Mouse (Mus musculus) spleen, adult 2 months (tissue): Measurements from ENCODE around the gene Kpna1. TPM values are rescaled to one million over a fixed set of nuclear protein-coding genes. Genes with fewer than 3 reads are reported as not detected.
"Not testable (repeated sequence)": the region's sequence is repeated elsewhere in the genome, so short reads cannot be mapped to it uniquely, and the experiment has no call there.

ENCODE experiments used
- DNase-seq, 2 experiments: peaks; one replicate each; pipeline versions ENCODE4 v3.0.0 to v3.0.0-alpha.2; 2012 to 2021; ENCODE audit warnings: low spot score in 2 of 2, low read depth in 1 of 2
- H3K27ac ChIP-seq: fragments of 200-500 bp; 2 replicates; pipeline ENCODE4 v1.5.1; 2012; ENCODE audit warnings: low read length, inconsistent platforms; ENCODE audit not compliant: insufficient read depth
- H3K27me3 ChIP-seq: fragments of 200-500 bp; 2 replicates; pipeline ENCODE4 v1.6.1; 2012; ENCODE audit warnings: mild to moderate bottlenecking, moderate library complexity, low read length, inconsistent platforms; ENCODE audit not compliant: control insufficient read depth, insufficient read depth
- H3K36me3 ChIP-seq: fragments of 200-500 bp; 2 replicates; pipeline ENCODE4 v1.6.1; 2012; ENCODE audit warnings: mild to moderate bottlenecking, low read length, inconsistent platforms; ENCODE audit not compliant: control insufficient read depth, insufficient read depth
- H3K4me1 ChIP-seq: fragments of 200-500 bp; 2 replicates; pipeline ENCODE4 v1.6.1; 2011; ENCODE audit warnings: inconsistent platforms; ENCODE audit not compliant: control insufficient read depth, insufficient read depth, insufficient read length
- H3K4me3 ChIP-seq: fragments of 200-500 bp; 2 replicates; pipeline ENCODE4 v1.5.1; 2011; ENCODE audit warnings: mild to moderate bottlenecking, inconsistent platforms; ENCODE audit not compliant: insufficient read depth, insufficient read length; ENCODE audit errors: extremely low read depth
- CTCF ChIP-seq: fragments of 200-500 bp; IDR thresholded peaks from 2 replicates; pipeline ENCODE4 v1.5.1; 2011; ENCODE audit warnings: mild to moderate bottlenecking, inconsistent platforms; ENCODE audit not compliant: insufficient read depth, insufficient read length, insufficient replicate concordance; ENCODE audit errors: extremely low read depth
- POLR2A ChIP-seq: fragments of 200-500 bp; IDR thresholded peaks from 2 replicates; pipeline ENCODE4 v1.6.1; 2011; ENCODE audit warnings: low read depth, low read length, inconsistent platforms
- WGBS: fragments of 180-500 bp; shearing (Covaris S2); methylation state at CpG from one replicate; pipeline ENCODE4 v1.1.7; 2018; 5-methylcytosine and 5-hydroxymethylcytosine counted together
- polyA plus RNA-seq: library from polyadenylated mRNA; depleted of rRNA; stranded (reverse); fragments of >200 nt; gene quantifications from 2 replicates; pipeline ENCODE4 v1.2.3, GENCODE M21; 2012

The Kpna1 gene
- polyA plus RNA-seq, 1 experiment, result 4.2 TPM

DNA sequence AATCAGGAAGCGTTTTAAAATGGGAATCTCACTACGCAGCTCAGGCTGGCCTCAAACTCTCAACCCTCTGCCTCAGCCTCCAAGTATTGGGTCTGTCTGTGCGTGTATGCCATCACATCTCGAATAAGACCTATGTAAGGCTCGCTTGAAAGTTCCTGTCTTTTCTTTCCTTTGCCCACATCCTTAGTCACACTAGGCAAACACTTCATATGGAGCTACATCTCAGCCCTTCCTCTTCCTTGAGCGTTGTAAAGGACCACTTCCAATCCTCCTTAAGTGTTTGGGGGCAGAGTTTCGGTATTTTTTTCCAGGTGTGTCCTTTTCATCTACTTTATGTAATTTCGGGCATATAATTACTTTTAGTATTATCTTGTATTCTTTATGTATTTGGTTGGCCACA lies 76.4 kb downstream of the Kpna1 start:
- Histone ChIP-seq H3K4me3 (no peak overlapping the region), H3K36me3 (peaks cover 3% of the 10 kb centered on the region; the same call in 1 of the 2 replicates), H3K27ac (no peak overlapping the region), H3K4me1 (no peaks in the 10 kb centered on the region), H3K27me3 (no peaks in the 10 kb centered on the region)
- WGBS, result 92% methylated on average over 8 of the region's 8 CpGs
- no peak for DNase-seq
- no peak for TF ChIP-seq CTCF
- TF ChIP-seq POLR2A, result no peak

DNA sequence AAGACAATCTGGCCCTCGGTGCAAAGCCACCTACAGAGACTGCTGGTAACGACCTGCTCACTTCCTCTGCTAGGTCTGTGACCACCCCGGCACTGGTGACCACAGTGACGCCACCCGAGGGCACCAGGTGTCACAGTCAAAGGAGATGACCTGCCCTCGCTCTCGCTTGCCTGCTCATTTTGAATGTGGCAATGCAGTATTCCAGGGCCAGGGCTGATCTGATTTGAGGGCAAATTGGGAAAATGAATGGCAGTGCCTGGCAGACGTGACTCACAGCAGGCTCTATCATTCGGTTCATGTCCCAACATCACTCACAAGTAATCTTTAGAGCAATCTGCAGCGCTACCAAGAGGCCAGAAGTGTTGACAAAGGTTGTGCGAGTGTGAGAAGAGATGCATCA lies 77.9 kb downstream of the Kpna1 start:
- no peak overlapping the region for H3K4me3 ChIP-seq
- H3K27me3 ChIP-seq, result no peaks in the 10 kb centered on the region
- H3K4me1 ChIP-seq, result no peaks in the 10 kb centered on the region
- H3K36me3 ChIP-seq, result no peaks in the 10 kb centered on the region
- no peak overlapping the region for H3K27ac ChIP-seq
- TF ChIP-seq CTCF, result no peak
- no peak for TF ChIP-seq POLR2A
- DNase-seq, result no peak
- WGBS, result 88% methylated on average over 11 of the region's 11 CpGs

DNA sequence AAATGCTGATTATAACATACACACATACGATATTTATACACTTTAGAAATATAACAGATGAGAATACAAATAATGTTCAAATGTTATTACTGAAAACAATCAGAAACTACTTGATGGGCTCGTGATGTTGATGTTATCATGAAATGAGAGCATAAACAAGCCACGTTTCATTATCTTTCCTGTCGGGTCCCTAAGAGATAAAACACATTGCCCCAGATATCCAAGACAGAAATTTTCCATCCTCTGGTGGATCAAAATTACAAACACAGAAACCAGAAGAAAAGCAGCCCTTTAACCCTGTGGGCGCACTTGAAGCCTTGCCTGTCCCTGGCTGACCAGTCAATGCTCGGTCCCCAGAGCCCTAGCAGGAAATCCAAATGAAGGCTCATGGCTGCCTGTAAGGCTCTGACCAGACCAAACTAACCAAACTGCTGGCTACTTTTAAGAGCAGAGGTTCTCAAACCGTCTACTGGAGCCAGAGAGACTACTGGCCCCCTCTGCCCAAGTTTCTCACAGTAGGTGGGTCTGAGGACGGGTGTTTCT lies 79.5 kb downstream of the Kpna1 start:
- Histone ChIP-seq H3K4me3 (no peak overlapping the region), H3K4me1 (no peaks in the 10 kb centered on the region), H3K27ac (no peak overlapping the region), H3K36me3 (no peaks in the 10 kb centered on the region), H3K27me3 (no peaks in the 10 kb centered on the region)
- no peak for DNase-seq
- 86% methylated on average over 8 of the region's 8 CpGs for WGBS
- TF ChIP-seq CTCF (no peak), POLR2A (no peak)

DNA sequence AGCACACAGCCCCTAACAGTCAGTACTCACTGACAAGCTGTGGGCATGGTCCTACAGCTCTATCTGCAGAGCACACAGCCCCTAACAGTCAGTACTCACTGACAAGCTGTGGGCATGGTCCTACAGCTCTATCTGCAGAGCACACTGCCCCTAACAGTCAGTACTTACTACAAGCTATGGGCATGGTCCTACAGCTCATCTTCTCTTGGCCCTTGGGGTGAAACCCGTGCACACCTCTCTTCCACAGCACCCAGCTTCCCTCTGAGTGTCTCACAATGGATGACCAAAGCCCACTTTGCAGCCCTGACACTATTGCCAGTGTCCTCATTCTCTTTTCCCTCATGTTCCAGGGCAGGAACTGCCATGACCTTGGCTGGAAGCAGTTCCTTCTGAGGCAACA lies 84.0 kb downstream of the Kpna1 start:
- not testable (repeated sequence) for DNase-seq, H3K27me3 ChIP-seq, H3K36me3 ChIP-seq, H3K27ac ChIP-seq, H3K4me3 ChIP-seq, H3K4me1 ChIP-seq
- WGBS, result 87% methylated on average over 1 of the region's 1 CpGs

DNA sequence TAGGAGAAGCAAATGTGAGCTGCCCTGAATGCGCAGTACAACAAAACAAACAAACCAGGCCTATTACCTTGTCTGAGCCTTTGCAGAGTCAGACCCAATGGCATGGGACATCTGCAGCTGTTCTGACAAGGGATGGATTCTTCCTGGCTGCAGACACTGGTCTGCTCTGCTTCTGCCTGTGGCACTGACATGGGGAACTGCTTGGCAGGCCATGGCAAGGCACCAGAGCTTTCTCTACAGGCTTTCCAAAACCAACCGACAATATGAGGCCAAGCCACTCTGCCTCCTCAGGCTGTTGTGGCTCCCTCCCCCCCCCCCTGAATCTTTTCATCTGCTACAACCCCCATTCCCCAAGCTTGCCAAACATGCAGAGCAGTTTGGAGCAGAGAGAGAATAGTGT lies 84.8 kb downstream of the Kpna1 start:
- TF ChIP-seq CTCF (no peak), POLR2A (no peak)
- Histone ChIP-seq H3K27me3 (no peaks in the 10 kb centered on the region), H3K4me3 (no peak overlapping the region), H3K36me3 (no peaks in the 10 kb centered on the region), H3K27ac (no peak overlapping the region), H3K4me1 (no peaks in the 10 kb centered on the region)
- 86% methylated on average over 2 of the region's 2 CpGs for WGBS
- no peak for DNase-seq

DNA sequence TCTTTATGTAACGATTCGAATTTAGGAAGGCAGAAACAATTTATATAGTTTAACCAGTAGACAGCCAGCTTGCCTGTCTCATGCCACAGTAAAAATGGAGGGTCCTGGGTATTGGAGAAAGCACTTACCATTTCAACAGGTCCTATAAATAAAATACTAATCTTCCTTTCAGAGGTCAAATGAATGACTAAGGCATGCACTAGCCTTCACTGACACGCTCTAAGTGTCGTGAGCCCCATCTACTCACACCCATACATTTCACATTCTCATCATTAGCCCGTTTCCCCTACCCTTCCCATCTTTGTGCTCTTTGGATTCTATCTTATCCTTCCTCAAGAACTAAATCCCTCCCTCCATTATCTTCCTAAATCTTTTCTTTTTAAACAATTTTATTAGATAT lies 86.4 kb downstream of the Kpna1 start:
- Histone ChIP-seq H3K4me3 (no peak overlapping the region), H3K4me1 (no peaks in the 10 kb centered on the region), H3K27me3 (no peaks in the 10 kb centered on the region), H3K27ac (no peak overlapping the region), H3K36me3 (no peaks in the 10 kb centered on the region)
- TF ChIP-seq POLR2A, result no peak
- no peak for TF ChIP-seq CTCF
- 94% methylated on average over 5 of the region's 5 CpGs for WGBS
- DNase-seq, result no peak

DNA sequence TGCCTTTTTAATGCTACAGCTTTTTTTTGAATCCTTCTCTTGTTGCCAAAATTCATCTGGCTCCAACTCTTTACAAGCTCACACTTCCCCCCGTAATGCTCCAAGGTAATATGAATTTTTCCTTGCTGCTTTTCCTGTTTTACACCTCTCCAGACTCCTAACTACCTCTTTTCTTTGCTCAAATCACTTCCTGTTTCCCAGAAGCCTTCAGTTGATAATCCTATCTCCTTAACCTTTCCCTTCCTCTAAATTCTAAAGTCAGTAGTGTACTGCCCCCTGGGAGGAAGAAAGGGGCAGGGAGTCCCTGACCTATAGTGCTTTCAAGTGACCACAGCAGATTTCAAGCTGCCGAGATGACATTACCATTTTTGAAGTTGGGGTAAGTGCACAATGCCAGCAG lies 89.1 kb downstream of the Kpna1 start:
- H3K27me3 ChIP-seq, result no peaks in the 10 kb centered on the region
- TF ChIP-seq CTCF (no peak), POLR2A (no peak)
- WGBS, result 58% methylated on average over 2 of the region's 2 CpGs
- H3K4me3 ChIP-seq, result no peak overlapping the region
- no peaks in the 10 kb centered on the region for H3K36me3 ChIP-seq
- no peak for DNase-seq
- no peak overlapping the region for H3K27ac ChIP-seq
- no peaks in the 10 kb centered on the region for H3K4me1 ChIP-seq
